ENCODE assay signal across 9 mouse cellular contexts in the genomic region with DNA sequence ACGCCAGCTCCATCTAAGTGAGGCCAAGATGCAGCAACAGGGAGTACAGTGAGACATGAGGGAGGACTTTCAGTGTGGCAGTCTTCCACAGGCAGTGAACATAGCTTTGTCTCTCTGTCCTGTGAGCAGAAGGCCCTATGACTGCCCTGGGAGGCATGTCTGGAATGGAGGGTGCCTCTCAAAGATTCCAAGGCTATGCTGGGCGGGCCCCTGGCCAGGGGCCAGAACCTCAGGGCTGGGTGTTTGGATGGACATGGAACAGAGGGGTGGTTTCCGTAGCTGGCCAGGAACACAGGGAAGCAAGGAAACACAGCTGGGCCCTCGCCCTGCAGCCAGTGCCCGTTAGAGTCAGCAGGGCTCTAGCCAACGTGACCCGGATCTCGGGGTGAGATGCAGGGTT. TPM values are rescaled to one million over a fixed set of nuclear protein-coding genes. Genes with fewer than 3 reads are reported as not detected.
DNase-seq lines count a peak whose midpoint lies in the region; ATAC-seq and TF ChIP-seq lines count a peak whose summit lies in the region.
"Had no signal": no experiment of that assay in that cellular context is flagged by ENCODE, and none has a peak within 500 bp of the region (broad histone marks: within the 10 kb centered on the region; RNA-seq: fewer than 3 reads in every experiment).

No protein-coding gene starts in this region.

- H3K4me1 ChIP-seq in cerebellum, adult 2 months (ENCODE audit: control insufficient read depth, insufficient read depth, low read length) = peaks cover 29% of the 10 kb centered on the region
- peaks cover 60% of the 10 kb centered on the region for H3K4me1 ChIP-seq in heart, embryonic 16.5 days (ENCODE audit: control insufficient read depth, insufficient read depth, low read length)
- peaks cover 61% of the 10 kb centered on the region for H3K4me1 ChIP-seq in lung, embryonic 16.5 days (replicated peaks; ENCODE audit: control insufficient read depth, insufficient read depth, low read length)

- no peaks in the 10 kb centered on the region for H3K27me3 ChIP-seq in cerebellum, adult 2 months (ENCODE audit: control insufficient read depth, insufficient read depth, low read length)
- H3K27me3 ChIP-seq in heart, embryonic 16.5 days (ENCODE audit: control insufficient read depth, insufficient read depth, low read length) = no peaks in the 10 kb centered on the region
- no peaks in the 10 kb centered on the region for H3K27me3 ChIP-seq in lung, embryonic 16.5 days (ENCODE audit: control insufficient read depth, insufficient read depth, low read depth, low read length)

- peak; percentile 87 for ATAC-seq in heart, embryonic 16.5 days (replicated peaks; ENCODE audit: extremely low read depth, insufficient read depth, low FRiP score)
- peak; percentile 85 for ATAC-seq in lung, embryonic 16.5 days (ENCODE audit: low read depth)
- ATAC-seq in megakaryocyte progenitor cell, adult 5-6 weeks (replicated peaks; ENCODE audit: poor library complexity) = no peak

- peaks cover 26% of the 10 kb centered on the region for H3K36me3 ChIP-seq in heart, embryonic 16.5 days (ENCODE audit: control insufficient read depth, insufficient read depth)
- H3K36me3 ChIP-seq in lung, embryonic 16.5 days (ENCODE audit: control insufficient read depth, insufficient read depth, low read length) = peaks cover 56% of the 10 kb centered on the region

- peak overlapping the region; percentile 65 for H3K27ac ChIP-seq in cerebellum, adult 2 months (ENCODE audit: insufficient read depth, low read length)
- peak overlapping the region; percentile 87 for H3K27ac ChIP-seq in heart, embryonic 16.5 days (ENCODE audit: low read length)
- peak overlapping the region; percentile 86 for H3K27ac ChIP-seq in lung, embryonic 16.5 days (ENCODE audit: low read length)

- WGBS in cerebellum, adult 2 months = 12% methylated on average over 8 of the region's 8 CpGs
- 15% methylated on average over 8 of the region's 8 CpGs for WGBS in heart, embryonic 16.5 days
- WGBS in lung, embryonic 16.5 days = 28% methylated on average over 8 of the region's 8 CpGs

- DNase-seq in cerebellum, adult 2 months = no peak
- DNase-seq in cerebellum, adult 9-11 months = no peak
- DNase-seq in adrenal gland, postnatal 14 days = peak; percentile 89
- no peak for DNase-seq in spleen, adult 18-20 months
- no peak for DNase-seq in layer of hippocampus, postnatal 14 days (ENCODE audit: low spot score in 2 of 2)

- TF ChIP-seq CTCF in cerebellum, adult 2 months (IDR thresholded peaks at IDR 0.05; ENCODE audit: borderline replicate concordance, insufficient read depth, low read depth, low read length) = no peak

- TF ChIP-seq POLR2A in cerebellum, adult 2 months (IDR thresholded peaks at IDR 0.05; ENCODE audit: borderline replicate concordance, insufficient read depth, low read length) = no peak

- H3K4me2 ChIP-seq in heart, embryonic 16.5 days (ENCODE audit: low read depth, low read length) = peak overlapping the region; percentile 45
- H3K4me2 ChIP-seq in lung, embryonic 16.5 days (ENCODE audit: low read depth, low read length) = peak overlapping the region; percentile 45

- no peaks in the 10 kb centered on the region for H3K9me3 ChIP-seq in heart, embryonic 16.5 days (replicated peaks; ENCODE audit: control insufficient read depth, low read length)
- no peaks in the 10 kb centered on the region for H3K9me3 ChIP-seq in lung, embryonic 16.5 days (ENCODE audit: control insufficient read depth, low read length)

- peak overlapping the region; percentile 59 for H3K4me3 ChIP-seq in cerebellum, adult 2 months (replicated peaks; ENCODE audit: insufficient read depth, low read depth, low read length)
- H3K4me3 ChIP-seq in heart, embryonic 16.5 days (ENCODE audit: low read length) = no peak overlapping the region
- peak overlapping the region; percentile 13 for H3K4me3 ChIP-seq in lung, embryonic 16.5 days (ENCODE audit: low read length)

- H3K9ac ChIP-seq in heart, embryonic 16.5 days (ENCODE audit: low read length) = peak overlapping the region; percentile 58; the same call in 1 of the 2 replicates
- peak overlapping the region; percentile 49; the same call in 1 of the 2 replicates for H3K9ac ChIP-seq in lung, embryonic 16.5 days (ENCODE audit: low read length)

RNA-seq across cellular contexts. Expression of a gene that starts 6.7 kb away (rescaled TPM):
- polyA plus RNA-seq in cerebellum, adult 2 months (2012; rRNA removed) = 44.7 and 50.6 TPM in 2 replicates
- 31.5 and 31.8 TPM in 2 replicates for total RNA-seq in adrenal gland, postnatal 14 days (2021)
- 16.6 and 21.8 TPM in 2 replicates for polyA plus RNA-seq in heart, embryonic 16.5 days (2015; fragmentation: Nextera tagmentation; extraction: Ambion mirVana)
- 25.5 and 26.3 TPM in 2 replicates for polyA plus RNA-seq in lung, embryonic 16.5 days (2015; fragmentation: Nextera tagmentation; extraction: Ambion mirVana)
- 1 to 10 TPM; 7.1 to 7.8 TPM for total RNA-seq in layer of hippocampus, postnatal 14 days (2021)
- total RNA-seq in megakaryocyte progenitor cell, adult 5-6 weeks (2015) = 0.72 and 1.2 TPM in 2 replicates
- total RNA-seq in megakaryocyte progenitor cell, adult 5-6 weeks (2017) = 0.71 and 1.2 TPM in 2 replicates

RNA-seq across cellular contexts. Expression of a gene that starts 31.8 kb away (rescaled TPM):
- 3.8 TPM in 2 replicates for polyA plus RNA-seq in cerebellum, adult 2 months (2012; rRNA removed)
- total RNA-seq in adrenal gland, postnatal 14 days (2021) = 9.1 and 10.4 TPM in 2 replicates
- 91.4 and 93.2 TPM in 2 replicates for polyA plus RNA-seq in heart, embryonic 16.5 days (2015; fragmentation: Nextera tagmentation; extraction: Ambion mirVana)
- 134 and 144 TPM in 2 replicates for polyA plus RNA-seq in lung, embryonic 16.5 days (2015; fragmentation: Nextera tagmentation; extraction: Ambion mirVana)
- 1 to 10 TPM; 2.1 to 4.0 TPM for total RNA-seq in layer of hippocampus, postnatal 14 days (2021)
- 43.2 and 50.1 TPM in 2 replicates for total RNA-seq in megakaryocyte progenitor cell, adult 5-6 weeks (2015)
- total RNA-seq in megakaryocyte progenitor cell, adult 5-6 weeks (2017) = 128 and 151 TPM in 2 replicates

RNA-seq across cellular contexts. Expression of a gene that starts 43.4 kb away (rescaled TPM):
- not detected in 2 replicates for polyA plus RNA-seq in cerebellum, adult 2 months (2012; rRNA removed)
- total RNA-seq in adrenal gland, postnatal 14 days (2021) = 5.1 and 10.2 TPM in 2 replicates
- 1.7 and 2.4 TPM in 2 replicates for polyA plus RNA-seq in heart, embryonic 16.5 days (2015; fragmentation: Nextera tagmentation; extraction: Ambion mirVana)
- 2.7 and 3.6 TPM in 2 replicates for polyA plus RNA-seq in lung, embryonic 16.5 days (2015; fragmentation: Nextera tagmentation; extraction: Ambion mirVana)
- not detected for total RNA-seq in layer of hippocampus, postnatal 14 days (2021)
- total RNA-seq in megakaryocyte progenitor cell, adult 5-6 weeks (2015) = 0.22 and 1.8 TPM in 2 replicates
- total RNA-seq in megakaryocyte progenitor cell, adult 5-6 weeks (2017) = 4.0 and 4.7 TPM in 2 replicates
- total RNA-seq: left cerebral cortex, postnatal 10 days had no signal
